Mouse (Mus musculus) intestine, postnatal 0 days (tissue): ENCODE results near the gene Csrnp2. TPM values are rescaled to one million over a fixed set of nuclear protein-coding genes. Genes with fewer than 3 reads are reported as not detected.

Experiments used
- ATAC-seq: fragments of 200-750 bp; cut with Nextera tagmentation; 2 replicates; pipeline ENCODE4 v1.8.0; 2017; ENCODE audit warnings: mild to moderate bottlenecking, moderate TSS enrichment, moderate library complexity
- H3K27ac ChIP-seq: fragments of 300-500 bp; sonication (generic); 2 replicates; pipeline ENCODE4 v1.5.1; 2014; ENCODE audit warnings: mild to moderate bottlenecking, low read depth, low read length, moderate library complexity
- H3K27me3 ChIP-seq: fragments of 300-500 bp; sonication (generic); replicated peaks from 2 replicates; pipeline ENCODE4 v1.6.1; 2014; ENCODE audit warnings: low read length, mixed read lengths; ENCODE audit not compliant: control insufficient read depth, insufficient read depth
- H3K36me3 ChIP-seq: fragments of 300-500 bp; sonication (generic); 2 replicates; pipeline ENCODE4 v1.6.1; 2014; ENCODE audit warnings: mild to moderate bottlenecking, moderate library complexity; ENCODE audit not compliant: control insufficient read depth, insufficient read depth
- H3K4me1 ChIP-seq: fragments of 300-500 bp; sonication (generic); replicated peaks from 2 replicates; pipeline ENCODE4 v1.6.1; 2014; ENCODE audit warnings: antibody characterized with exemption, low read length, mixed read lengths; ENCODE audit not compliant: control insufficient read depth, insufficient read depth
- H3K4me2 ChIP-seq: fragments of 300-500 bp; sonication (generic); replicated peaks from 2 replicates; pipeline ENCODE4 v1.6.1; 2014; ENCODE audit warnings: low read depth, mild to moderate bottlenecking, moderate library complexity
- H3K4me3 ChIP-seq: fragments of 300-500 bp; sonication (generic); 2 replicates; pipeline ENCODE4 v1.5.1; 2014; ENCODE audit warnings: low read depth, low read length
- H3K9ac ChIP-seq: fragments of 300-500 bp; sonication (generic); 2 replicates; pipeline ENCODE4 v1.6.1; 2014; ENCODE audit warnings: mild to moderate bottlenecking, low read depth, low read length
- H3K9me3 ChIP-seq: fragments of 300-500 bp; sonication (generic); 2 replicates; pipeline ENCODE4 v1.6.1; 2016; ENCODE audit warnings: mixed run types; ENCODE audit not compliant: control insufficient read depth
- CTCF ChIP-seq: sonication (generic); IDR thresholded peaks from 2 replicates; pipeline ENCODE4 v1.5.1; 2016; ENCODE audit warnings: low read depth, mild to moderate bottlenecking, control low read depth, antibody characterized with exemption, moderate library complexity
- WGBS: fragments of 180-500 bp; shearing (Covaris S2); extraction: QIAGEN DNeasy Blood & Tissue Kit; methylation state at CpG from one replicate; pipeline ENCODE4 v1.1.7; 2014; 5-methylcytosine and 5-hydroxymethylcytosine counted together
- polyA plus RNA-seq: library from polyadenylated mRNA; unstranded; fragments of >200 nt; fragmentation: Nextera tagmentation; extraction: Ambion mirVana; gene quantifications from 2 replicates; pipeline ENCODE4 v1.2.1, GENCODE M21; 2015

Gene Csrnp2
- polyA plus RNA-seq, 1 experiment from 2014 or later = 3.1 TPM

DNA sequence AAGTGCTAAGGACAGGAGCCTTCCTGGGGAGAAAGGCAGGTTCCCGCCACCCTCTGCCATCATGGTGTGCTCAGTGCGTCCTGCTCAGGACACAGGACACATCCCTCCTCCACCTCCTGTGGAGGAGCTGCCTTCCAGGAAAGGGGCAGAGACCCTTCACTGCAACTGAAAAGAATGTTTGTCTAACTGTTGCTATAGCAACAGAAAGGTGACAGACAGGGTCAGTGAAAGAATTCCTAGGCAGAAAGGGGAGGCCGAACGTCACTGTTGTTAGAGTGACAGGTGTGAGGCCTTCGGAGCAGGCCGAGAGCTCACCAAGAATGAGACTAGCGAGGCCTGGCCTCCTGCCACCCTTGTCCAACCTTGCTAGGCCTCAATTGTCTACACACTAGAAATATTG is 8.8 kb downstream of the Csrnp2 start:
- H3K4me2 ChIP-seq = no peak overlapping the region
- H3K36me3 ChIP-seq = peaks cover 48% of the 10 kb centered on the region
- no peaks in the 10 kb centered on the region for H3K9me3 ChIP-seq
- 63% methylated on average over 7 of the region's 7 CpGs for WGBS
- ATAC-seq = no peak
- H3K4me1 ChIP-seq = peaks cover 5% of the 10 kb centered on the region; the same call in 1 of the 2 replicates
- no peaks in the 10 kb centered on the region for H3K27me3 ChIP-seq
- H3K4me3 ChIP-seq = no peak overlapping the region
- no peak for TF ChIP-seq CTCF
- no peak overlapping the region for H3K9ac ChIP-seq
- no peak overlapping the region for H3K27ac ChIP-seq

DNA sequence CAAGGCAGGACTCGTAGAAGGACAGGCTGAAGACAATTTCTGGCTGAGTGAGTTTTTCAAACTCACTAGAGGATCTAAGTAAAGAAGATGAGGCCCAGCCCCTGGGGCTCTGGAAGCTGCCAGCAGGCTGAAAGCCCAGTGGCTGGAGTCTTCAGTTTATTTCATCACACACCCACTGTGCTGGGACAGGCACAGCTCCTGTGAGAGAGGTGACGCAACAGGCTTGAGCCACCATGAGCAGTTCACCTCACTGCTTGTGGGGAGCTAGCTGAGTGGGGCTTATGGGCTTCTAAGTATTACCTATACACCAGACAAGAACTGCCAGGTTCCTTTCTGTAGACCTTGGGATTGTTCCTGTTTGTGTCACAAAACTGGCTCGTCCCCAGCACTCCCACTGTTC is 9.7 kb downstream of the Csrnp2 start:
- Histone ChIP-seq H3K36me3 (peaks cover 56% of the 10 kb centered on the region), H3K4me1 (no peaks in the 10 kb centered on the region), H3K9ac (no peak overlapping the region), H3K4me3 (no peak overlapping the region), H3K4me2 (no peak overlapping the region), H3K27ac (no peak overlapping the region), H3K27me3 (no peaks in the 10 kb centered on the region), H3K9me3 (no peaks in the 10 kb centered on the region)
- ATAC-seq = no peak
- 76% methylated on average over 3 of the region's 3 CpGs for WGBS
- TF ChIP-seq CTCF = no peak

GRCm38 (mm10) chr15:100478925-100479324 is 16.4 kb downstream of the Csrnp2 start:
- no peaks in the 10 kb centered on the region for H3K4me1 ChIP-seq
- no peak overlapping the region for H3K4me2 ChIP-seq
- H3K9me3 ChIP-seq = no peaks in the 10 kb centered on the region
- peaks cover 81% of the 10 kb centered on the region for H3K36me3 ChIP-seq
- H3K27me3 ChIP-seq = no peaks in the 10 kb centered on the region
- ATAC-seq = no peak
- H3K27ac ChIP-seq = no peak overlapping the region
- no peak overlapping the region for H3K4me3 ChIP-seq
- TF ChIP-seq CTCF = no peak
- H3K9ac ChIP-seq = no peak overlapping the region
- 76% methylated on average over 4 of the region's 4 CpGs for WGBS

DNA sequence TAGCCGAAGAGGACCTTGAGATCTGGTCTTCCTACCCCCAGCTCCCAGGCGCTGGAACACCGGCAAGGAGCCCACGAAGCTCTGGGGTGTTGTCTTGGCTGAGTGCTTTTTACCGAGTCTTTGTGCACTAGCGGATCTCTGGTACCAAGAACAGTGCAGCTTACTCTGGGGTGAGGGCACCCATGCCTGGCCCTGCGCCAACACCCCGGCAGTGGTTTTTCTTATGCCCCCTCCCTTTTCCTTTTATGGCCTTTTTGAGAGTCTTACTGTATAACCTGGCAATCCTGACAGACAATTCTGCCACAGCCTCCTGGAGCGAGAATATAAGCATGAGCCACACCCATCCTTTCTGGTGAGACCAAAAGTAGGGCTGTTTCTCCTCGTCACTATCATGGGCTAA is 16.9 kb downstream of the Csrnp2 start:
- no peaks in the 10 kb centered on the region for H3K4me1 ChIP-seq
- no peak for TF ChIP-seq CTCF
- no peak overlapping the region for H3K4me3 ChIP-seq
- ATAC-seq = no peak
- no peak overlapping the region for H3K9ac ChIP-seq
- no peak overlapping the region for H3K4me2 ChIP-seq
- no peak overlapping the region for H3K27ac ChIP-seq
- H3K36me3 ChIP-seq = peaks cover 78% of the 10 kb centered on the region
- H3K27me3 ChIP-seq = no peaks in the 10 kb centered on the region
- H3K9me3 ChIP-seq = no peaks in the 10 kb centered on the region
- WGBS = 74% methylated on average over 10 of the region's 10 CpGs

- TF ChIP-seq CTCF = no peak
- Histone ChIP-seq H3K27ac (no peak overlapping the region), H3K4me1 (0 out of 2 replicates have a peak, but pooled peaks cover 5% of the 10 kb centered on the region), H3K36me3 (peaks cover 41% of the 10 kb centered on the region), H3K4me3 (no peak overlapping the region), H3K4me2 (no peak overlapping the region), H3K9me3 (no peaks in the 10 kb centered on the region), H3K27me3 (no peaks in the 10 kb centered on the region), H3K9ac (no peak overlapping the region)
- 58% methylated on average over 7 of the region's 7 CpGs for WGBS
- no peak for ATAC-seq
Observed at GRCm38 (mm10) chr15:100473926-100474503, 21.3 kb downstream of the Csrnp2 start.

DNA sequence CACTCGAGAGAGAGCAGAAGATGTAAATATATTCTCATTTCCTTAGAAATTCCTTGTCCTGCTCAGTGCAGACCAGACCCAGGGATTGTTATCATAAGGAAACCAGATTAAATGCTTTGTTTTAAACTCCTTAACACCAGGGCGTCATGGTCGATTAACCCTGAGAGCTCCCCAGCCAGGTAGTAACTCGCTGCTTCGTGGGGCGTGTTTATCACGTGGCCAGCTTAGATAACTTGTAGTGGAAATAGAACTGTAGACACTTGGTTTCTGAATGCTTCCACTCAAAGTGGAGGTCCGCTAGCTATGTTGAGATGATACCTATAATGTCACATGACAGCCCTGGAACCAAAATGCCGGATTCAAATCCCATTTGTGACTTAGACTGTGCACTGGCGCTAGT is 25.3 kb downstream of the Csrnp2 start:
- Histone ChIP-seq H3K9me3 (no peaks in the 10 kb centered on the region), H3K36me3 (peaks cover 6% of the 10 kb centered on the region), H3K9ac (no peak overlapping the region), H3K4me3 (peak overlapping the region; percentile 85), H3K4me2 (peak overlapping the region; percentile 89), H3K4me1 (0 out of 2 replicates have a peak, but pooled peaks cover 8% of the 10 kb centered on the region), H3K27ac (no peak overlapping the region), H3K27me3 (no peaks in the 10 kb centered on the region)
- no peak for ATAC-seq
- WGBS = 44% methylated on average over 10 of the region's 10 CpGs
- TF ChIP-seq CTCF = no peak

DNA sequence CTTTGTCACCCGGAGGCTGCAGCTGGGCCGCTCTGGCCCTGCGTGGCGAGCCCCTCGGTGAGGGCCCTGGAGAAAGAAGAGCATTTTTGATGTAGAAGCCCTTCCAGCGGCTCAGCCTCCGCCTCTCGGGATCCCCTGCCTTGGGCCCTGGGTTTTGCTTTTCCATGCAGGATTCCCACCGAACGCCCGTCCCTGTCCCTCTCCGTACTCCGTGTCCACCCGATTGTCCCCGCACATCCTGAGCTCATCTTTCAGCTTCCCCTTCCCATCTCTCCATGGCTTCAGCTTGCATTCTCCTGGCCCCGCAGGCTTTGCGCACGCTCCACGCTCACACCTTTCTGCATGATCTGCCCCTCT is 26.1 kb downstream of the Csrnp2 start:
- no peaks in the 10 kb centered on the region for H3K9me3 ChIP-seq

More for the DNA sequence above, 26.1 kb downstream of the Csrnp2 start:
- Histone ChIP-seq H3K27ac (peak overlapping the region; percentile 88), H3K4me1 (0 out of 2 replicates have a peak, but pooled peaks cover 8% of the 10 kb centered on the region), H3K9ac (peak overlapping the region; percentile 81), H3K4me2 (peak overlapping the region; percentile 89), H3K36me3 (no peaks in the 10 kb centered on the region), H3K4me3 (peak overlapping the region; percentile 85), H3K27me3 (no peaks in the 10 kb centered on the region)
- TF ChIP-seq CTCF = no peak
- peak; percentile 2; the same call in 1 of the 2 replicates for ATAC-seq
- 0% methylated on average over 19 of the region's 19 CpGs for WGBS
